Mouse (Mus musculus) cortical plate, adult 2 months (tissue): ENCODE data around the gene Tpsb2.

Source experiments
- CTCF ChIP-seq: fragments of 200-500 bp; IDR thresholded peaks from 2 replicates; pipeline ENCODE4 v1.5.1; 2011; ENCODE audit warnings: mild to moderate bottlenecking, control low read depth, low read length; ENCODE audit not compliant: insufficient read depth; ENCODE audit errors: extremely low read depth
- POLR2A ChIP-seq: fragments of 200-500 bp; IDR thresholded peaks from 2 replicates; pipeline ENCODE4 v1.6.1; 2011; ENCODE audit warnings: mild to moderate bottlenecking, low read length, control low read depth; ENCODE audit not compliant: insufficient read depth; ENCODE audit errors: extremely low read depth

DNA sequence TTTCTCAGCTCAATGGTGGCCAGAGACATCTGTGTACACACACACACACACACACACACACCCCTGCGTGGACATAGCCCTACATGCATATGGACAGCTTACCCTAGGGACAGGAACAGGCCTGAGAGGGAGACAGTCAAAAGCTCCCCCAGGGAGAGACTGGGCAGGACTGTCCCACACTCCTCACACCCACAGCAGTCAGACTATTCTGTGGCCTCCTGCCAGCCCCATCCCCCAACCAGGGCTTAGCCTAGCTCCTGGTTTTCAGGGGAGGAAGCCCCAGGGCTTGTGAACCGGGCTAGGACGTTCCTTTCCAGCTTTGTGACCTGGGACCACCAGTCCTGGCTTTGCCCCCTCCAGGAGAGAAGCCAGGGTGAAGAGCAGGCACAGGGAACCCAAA, 50.1 kb downstream of the Tpsb2 start:
- no peak for TF ChIP-seq CTCF
- no peak for TF ChIP-seq POLR2A
